Mouse (Mus musculus): ENCODE results near the gene Vmn2r76.
A peak's percentile ranks its signal among the peaks of the same experiment; 100 is the strongest.
"Not testable (repeated sequence)": the region's sequence is repeated elsewhere in the genome, so short reads cannot be mapped to it uniquely, and the experiment has no call there.

Vmn2r76 gene

GRCm38 (mm10) chr7:86246208-86246607 lies at the start of gene Vmn2r76:
Vmn2r76 (minus strand) TSS chr7:86246308.
- DNase-seq (ENCODE audit: extremely low spot score, low spot score) = no peak

GRCm38 (mm10) chr7:86277072-86277471 lies 31.0 kb upstream of the Vmn2r76 start, which contains the start of gene Olfr310:
Olfr310 (minus strand) TSS chr7:86277172.
- no peak for DNase-seq (ENCODE audit: extremely low spot score, low spot score)

GRCm38 (mm10) chr7:86211345-86211744 lies 34.8 kb downstream of the Vmn2r76 start:
- peak; percentile 18 for DNase-seq (ENCODE audit: extremely low spot score, low spot score)

- DNase-seq (ENCODE audit: extremely low spot score, low spot score) = not testable (repeated sequence)
Measured at GRCm38 (mm10) chr7:86171678-86172077, 74.4 kb downstream of the Vmn2r76 start, which contains the start of gene Vmn2r75. Vmn2r75 (minus strand) TSS chr7:86171778.

Data from neural tube, embryonic 10.5 days (tissue).